Mouse (Mus musculus) thymus, adult 2 months (tissue): ENCODE data around the gene Phactr1. TPM values are rescaled to one million over a fixed set of nuclear protein-coding genes. Genes with fewer than 3 reads are reported as not detected.

Experiments used
- DNase-seq: peaks from one replicate; pipeline ENCODE4 v3.0.0; 2021
- H3K27ac ChIP-seq: fragments of 200-500 bp; 2 replicates; pipeline ENCODE4 v1.5.1; 2012; ENCODE audit warnings: low read length, control low read depth; ENCODE audit not compliant: control insufficient read depth, insufficient read depth
- H3K27me3 ChIP-seq: fragments of 200-500 bp; 2 replicates; pipeline ENCODE4 v1.6.1; 2012; ENCODE audit warnings: mild to moderate bottlenecking, low read length, moderate library complexity, mixed read lengths; ENCODE audit not compliant: control insufficient read depth, insufficient read depth
- H3K36me3 ChIP-seq: fragments of 200-500 bp; 2 replicates; pipeline ENCODE4 v1.6.1; 2012; ENCODE audit warnings: mild to moderate bottlenecking, low read length, moderate library complexity; ENCODE audit not compliant: control insufficient read depth, insufficient read depth
- H3K4me1 ChIP-seq: fragments of 200-500 bp; replicated peaks from 2 replicates; pipeline ENCODE4 v1.6.1; 2012; ENCODE audit warnings: low read length; ENCODE audit not compliant: control insufficient read depth, insufficient read depth
- H3K4me3 ChIP-seq: fragments of 200-500 bp; 2 replicates; pipeline ENCODE4 v1.5.1; 2012; ENCODE audit warnings: mild to moderate bottlenecking, low read length, control low read depth, moderate library complexity; ENCODE audit not compliant: control insufficient read depth, insufficient read depth
- CTCF ChIP-seq: fragments of 200-500 bp; IDR thresholded peaks from 2 replicates; pipeline ENCODE4 v1.5.1; 2012; ENCODE audit warnings: mild to moderate bottlenecking, control low read depth, low read length, moderate library complexity, borderline replicate concordance; ENCODE audit not compliant: control insufficient read depth, poor library complexity, insufficient read depth; ENCODE audit errors: extremely low read depth
- POLR2A ChIP-seq: fragments of 200-500 bp; IDR thresholded peaks from 2 replicates; pipeline ENCODE4 v1.6.1; 2012; ENCODE audit warnings: mild to moderate bottlenecking, low read length, control low read depth, moderate library complexity; ENCODE audit not compliant: control insufficient read depth, poor library complexity, insufficient read depth; ENCODE audit errors: extremely low read depth
- WGBS: fragments of 180-500 bp; shearing (Covaris S2); methylation state at CpG from one replicate; pipeline ENCODE4 v1.1.7; 2018; 5-methylcytosine and 5-hydroxymethylcytosine counted together
- polyA plus RNA-seq: library from polyadenylated mRNA; depleted of rRNA; stranded (reverse); fragments of >200 nt; gene quantifications from 2 replicates; pipeline ENCODE4 v1.2.3, GENCODE M21; 2012

The Phactr1 gene
- polyA plus RNA-seq, 1 experiment = 0.82 TPM

DNA sequence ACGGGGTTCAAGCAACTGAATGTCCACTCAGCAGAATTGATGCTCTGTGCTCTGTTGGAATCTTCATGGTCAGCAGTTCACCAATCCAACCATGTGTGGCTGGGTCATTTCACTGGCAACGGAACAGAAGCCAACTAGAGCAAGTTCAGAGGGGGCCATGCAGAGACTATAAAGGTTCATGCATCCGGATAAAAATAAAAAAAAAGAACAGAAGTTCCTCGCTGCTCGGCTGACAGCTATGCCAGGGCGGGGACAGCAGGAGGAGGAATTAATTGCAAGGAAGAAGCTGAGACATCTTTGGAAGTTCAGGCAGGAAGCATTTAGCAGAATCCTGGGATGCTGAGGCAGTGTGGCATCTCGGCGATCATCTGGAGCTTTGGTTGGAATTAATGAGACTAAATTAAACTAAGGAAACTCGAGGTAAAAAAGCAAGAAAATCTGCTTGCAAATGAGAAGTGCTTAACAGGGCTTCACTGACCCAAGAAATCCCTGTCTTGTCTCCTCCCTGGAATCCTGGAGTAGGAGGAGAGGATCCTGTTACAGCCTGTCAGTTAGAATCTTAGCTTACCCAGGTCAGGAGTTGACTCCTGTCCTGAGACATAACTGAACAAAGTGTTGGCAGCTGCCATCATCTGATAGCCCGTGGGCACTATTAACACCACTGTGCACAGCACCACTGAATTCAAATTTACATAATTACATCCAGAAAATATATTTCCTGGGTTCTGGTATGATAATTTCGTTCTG lies 77.4 kb downstream of the Phactr1 start:
- DNase-seq = no peak
- WGBS = 71% methylated on average over 11 of the region's 11 CpGs
- no peak overlapping the region for H3K27ac ChIP-seq
- no peaks in the 10 kb centered on the region for H3K27me3 ChIP-seq
- TF ChIP-seq POLR2A (no peak), CTCF (no peak)
- no peaks in the 10 kb centered on the region for H3K36me3 ChIP-seq
- no peaks in the 10 kb centered on the region for H3K4me1 ChIP-seq
- H3K4me3 ChIP-seq = no peak overlapping the region

DNA sequence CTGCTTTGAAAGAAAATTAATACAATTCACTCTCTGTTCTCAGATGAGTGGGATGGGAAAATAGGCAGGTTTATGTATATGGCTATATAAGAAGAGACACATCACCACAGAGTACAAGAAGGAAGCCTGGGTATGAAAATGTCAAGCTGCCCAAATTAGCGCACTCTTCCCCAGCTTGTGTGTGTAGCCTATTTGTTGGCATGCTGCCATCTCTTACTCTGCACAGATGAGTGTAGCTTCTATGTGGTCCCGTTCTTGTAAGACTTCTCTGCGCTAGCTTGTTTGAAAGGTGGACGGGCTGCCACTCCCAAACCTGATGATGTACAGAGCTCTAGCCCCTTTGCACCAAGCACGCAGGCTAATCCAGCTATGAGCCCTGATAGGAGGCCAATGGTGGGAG lies 78.7 kb downstream of the Phactr1 start:
- Histone ChIP-seq H3K4me3 (no peak overlapping the region), H3K36me3 (no peaks in the 10 kb centered on the region), H3K27ac (no peak overlapping the region)

DNA sequence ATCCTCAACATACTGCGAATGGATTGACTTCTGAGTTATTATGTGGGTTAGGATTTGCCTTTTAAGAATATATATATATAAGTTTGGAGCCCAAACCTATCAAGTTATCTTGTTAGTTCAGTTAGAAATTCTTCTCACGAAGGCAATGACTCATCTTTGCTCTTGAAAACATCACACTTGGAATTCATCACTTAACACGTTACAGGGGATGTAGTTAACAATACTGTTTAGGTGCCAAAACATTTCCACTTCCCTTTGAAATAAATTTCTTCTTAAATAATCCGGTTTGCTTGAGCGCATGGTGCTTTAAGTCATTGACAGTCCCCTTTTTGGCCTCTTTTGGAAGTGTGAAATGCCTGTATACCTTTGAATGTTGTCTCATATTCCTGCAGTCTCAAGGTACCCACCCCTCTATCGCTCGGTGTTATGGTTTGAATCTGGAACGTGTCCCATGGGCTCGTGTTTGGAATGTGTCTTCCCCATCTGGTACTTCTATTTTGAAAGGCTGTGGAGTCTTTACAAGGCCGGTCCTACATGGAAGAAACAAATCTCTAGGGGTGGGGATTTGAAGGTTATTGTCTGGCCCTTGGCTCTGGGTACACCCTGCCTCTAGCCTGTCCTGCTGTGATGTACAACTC lies 80.6 kb downstream of the Phactr1 start:
- no peak for TF ChIP-seq POLR2A
- TF ChIP-seq CTCF = no peak
- WGBS = 85% methylated on average over 10 of the region's 10 CpGs
- Histone ChIP-seq H3K4me3 (no peak overlapping the region), H3K27me3 (no peaks in the 10 kb centered on the region), H3K27ac (no peak overlapping the region), H3K4me1 (no peaks in the 10 kb centered on the region), H3K36me3 (no peaks in the 10 kb centered on the region)
- DNase-seq = no peak

More for the DNA sequence above, 78.7 kb downstream of the Phactr1 start:
- no peak for DNase-seq
- WGBS = 90% methylated on average over 5 of the region's 5 CpGs
- TF ChIP-seq CTCF (no peak), POLR2A (no peak)
- no peaks in the 10 kb centered on the region for H3K27me3 ChIP-seq
- no peaks in the 10 kb centered on the region for H3K4me1 ChIP-seq

DNA sequence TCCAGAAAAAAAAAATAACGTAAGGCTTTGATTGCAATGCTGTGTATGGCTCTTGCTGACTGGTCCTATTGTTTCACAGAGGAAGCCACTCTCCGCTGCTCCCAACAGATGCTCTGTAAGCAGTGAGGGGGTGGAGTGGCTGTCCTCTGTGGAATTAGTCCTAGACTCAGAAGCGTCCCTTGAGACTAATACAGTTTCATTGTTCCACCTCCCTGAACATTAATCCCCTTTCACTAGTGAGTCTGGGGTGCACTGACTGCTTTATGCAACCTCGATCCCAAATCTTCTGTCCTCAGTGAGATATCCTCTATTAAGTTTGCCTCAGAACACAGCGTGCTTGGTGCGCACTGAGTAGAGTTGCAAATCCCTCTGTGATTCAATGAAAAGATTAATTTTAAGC lies 91.9 kb downstream of the Phactr1 start:
- WGBS = 57% methylated on average over 6 of the region's 6 CpGs
- TF ChIP-seq POLR2A = no peak
- no peak for TF ChIP-seq CTCF
- H3K4me1 ChIP-seq = no peaks in the 10 kb centered on the region

DNA sequence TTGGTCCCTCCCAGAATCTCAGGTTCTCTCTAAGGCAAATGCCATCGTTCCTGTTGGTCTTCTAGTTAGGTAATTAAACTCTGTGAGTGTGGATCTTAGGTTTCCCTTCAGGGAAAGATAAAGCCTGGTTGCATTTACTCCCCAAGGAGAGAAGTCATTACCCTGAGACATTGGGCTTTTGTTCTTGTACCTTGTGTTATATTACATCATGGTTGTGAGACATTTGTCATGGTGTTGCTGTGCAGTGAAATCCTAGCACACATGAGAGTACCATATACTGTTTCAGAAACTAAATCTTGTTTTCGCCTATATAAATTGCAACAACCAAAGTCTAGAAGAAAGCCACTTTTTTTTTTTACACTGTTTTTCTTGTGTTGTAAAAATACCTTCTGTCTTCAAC lies 93.6 kb downstream of the Phactr1 start:
- DNase-seq = no peak
- 75% methylated on average over 2 of the region's 2 CpGs for WGBS
- H3K27ac ChIP-seq = no peak overlapping the region
- no peaks in the 10 kb centered on the region for H3K27me3 ChIP-seq
- H3K36me3 ChIP-seq = no peaks in the 10 kb centered on the region
- TF ChIP-seq POLR2A (no peak), CTCF (no peak)
- H3K4me3 ChIP-seq = no peak overlapping the region
- no peaks in the 10 kb centered on the region for H3K4me1 ChIP-seq

More for the DNA sequence above, 91.9 kb downstream of the Phactr1 start:
- Histone ChIP-seq H3K27me3 (no peaks in the 10 kb centered on the region), H3K36me3 (no peaks in the 10 kb centered on the region), H3K27ac (no peak overlapping the region), H3K4me3 (no peak overlapping the region)
- DNase-seq = no peak

DNA sequence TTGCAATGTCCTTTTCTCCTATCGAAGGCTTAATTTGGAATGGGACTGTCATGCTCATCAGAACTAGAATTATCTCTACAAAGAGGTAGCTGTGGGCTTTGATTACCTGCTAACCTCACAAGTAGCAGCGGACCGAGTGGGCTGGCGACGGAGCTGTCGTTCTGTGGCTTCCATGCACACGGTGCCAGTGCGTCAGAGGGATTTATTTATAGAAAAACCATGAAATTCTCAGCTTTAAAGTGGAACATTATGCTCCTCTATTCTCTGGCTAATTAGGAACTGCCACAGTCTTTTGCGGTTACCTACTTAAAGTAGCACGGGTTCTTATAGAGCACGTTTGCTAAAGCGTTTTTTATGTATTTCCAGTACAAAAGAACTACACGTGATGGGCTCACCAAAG lies 101.7 kb downstream of the Phactr1 start:
- Histone ChIP-seq H3K27me3 (no peaks in the 10 kb centered on the region), H3K4me3 (no peak overlapping the region), H3K27ac (no peak overlapping the region), H3K36me3 (no peaks in the 10 kb centered on the region), H3K4me1 (no peaks in the 10 kb centered on the region)
- no peak for DNase-seq
- TF ChIP-seq POLR2A (no peak), CTCF (no peak)
- 90% methylated on average over 13 of the region's 13 CpGs for WGBS

DNA sequence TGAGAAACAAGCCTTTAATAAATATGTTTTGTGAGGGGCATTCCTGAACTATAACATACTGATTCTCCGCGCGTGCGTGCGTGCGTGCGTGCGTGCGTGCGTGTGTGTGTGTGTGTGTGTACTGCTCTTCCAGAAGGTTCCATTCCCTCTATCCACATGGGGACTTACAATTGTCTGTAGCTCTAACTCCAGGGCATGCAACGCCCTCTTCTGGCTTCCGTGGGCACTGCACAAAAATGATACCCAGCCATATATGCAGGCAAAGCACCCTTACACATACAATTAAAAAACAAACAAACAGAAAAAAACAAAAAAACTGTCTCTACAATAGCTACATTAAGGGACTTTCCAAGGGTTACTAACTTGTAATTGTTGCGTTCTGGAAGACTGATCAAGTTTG lies 108.8 kb downstream of the Phactr1 start:
- H3K27ac ChIP-seq = no peak overlapping the region
- 91% methylated on average over 13 of the region's 13 CpGs for whole genome bisulfite sequencing
- H3K4me1 ChIP-seq = no peaks in the 10 kb centered on the region
- DNase-seq = no peak
- no peaks in the 10 kb centered on the region for H3K36me3 ChIP-seq
- TF ChIP-seq CTCF (no peak), POLR2A (no peak)
- no peaks in the 10 kb centered on the region for H3K27me3 ChIP-seq
- H3K4me3 ChIP-seq = no peak overlapping the region

DNA sequence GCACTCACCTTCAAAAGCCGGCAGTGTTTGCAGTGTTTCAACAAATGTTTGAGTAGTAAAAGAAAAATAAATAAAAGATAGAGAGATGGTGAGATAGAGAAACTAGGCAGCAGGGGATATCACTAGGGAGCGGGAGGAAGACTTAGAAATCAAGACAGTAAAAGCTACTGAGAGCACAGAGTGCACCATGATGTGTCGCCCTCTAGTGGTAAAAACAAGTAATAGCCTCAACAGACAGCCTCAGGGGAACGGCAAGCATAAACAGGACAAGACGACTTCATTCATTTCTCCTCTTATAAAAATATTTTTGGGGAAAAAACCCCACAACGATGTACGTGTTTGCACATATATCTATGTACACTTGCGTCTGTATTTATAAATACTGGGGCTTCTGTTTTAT lies 111.9 kb downstream of the Phactr1 start:
- WGBS = 25% methylated on average over 8 of the region's 8 CpGs

More for the DNA sequence above, 111.9 kb downstream of the Phactr1 start:
- no peak overlapping the region for H3K4me3 ChIP-seq
- TF ChIP-seq POLR2A (no peak), CTCF (no peak)
- no peak for DNase-seq
- no peak overlapping the region for H3K27ac ChIP-seq
- no peaks in the 10 kb centered on the region for H3K36me3 ChIP-seq
- H3K27me3 ChIP-seq = no peaks in the 10 kb centered on the region
- H3K4me1 ChIP-seq = no peaks in the 10 kb centered on the region
